Mouse (Mus musculus): ENCODE results near the gene Klhl8.

DNA sequence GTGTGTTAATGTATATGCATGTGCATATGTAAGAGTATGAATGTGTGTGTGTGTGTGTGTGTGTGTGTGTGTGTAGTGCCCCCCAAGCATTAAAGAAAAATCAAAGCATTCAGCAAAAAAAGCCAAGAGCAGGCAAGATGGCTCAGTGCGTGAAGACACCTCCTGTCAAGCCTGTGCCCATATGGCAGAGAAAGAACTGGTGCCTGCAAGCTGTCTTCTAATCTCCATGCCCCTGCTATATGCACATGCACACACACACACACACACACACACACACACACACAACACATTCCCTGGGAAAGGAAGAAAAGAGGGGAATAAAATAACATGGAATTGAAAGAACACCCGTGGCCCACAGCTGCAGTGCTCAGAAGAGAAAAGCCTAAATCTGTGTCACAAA, 53.9 kb downstream of the Klhl8 start:
- no peak for TF ChIP-seq CTCF (IDR thresholded peaks at IDR 0.05; ENCODE audit: insufficient read depth, low read depth, low read length)
- no peak for TF ChIP-seq POLR2A (IDR thresholded peaks at IDR 0.05; ENCODE audit: insufficient read depth, low read depth, low read length)
